Mouse (Mus musculus) neural tube, embryonic 12.5 days (tissue): ENCODE measurements around the gene Sirpb1a. TPM values are rescaled to one million over a fixed set of nuclear protein-coding genes. Genes with fewer than 3 reads are reported as not detected.

ENCODE experiments used
- ATAC-seq: fragments of 200-750 bp; cut with Nextera tagmentation; 2 replicates; pipeline ENCODE4 v1.8.0; 2017; ENCODE audit warnings: low read depth, mild to moderate bottlenecking, moderate TSS enrichment, moderate library complexity; ENCODE audit not compliant: low FRiP score
- H3K27ac ChIP-seq: fragments of 300-500 bp; sonication (generic); 2 replicates; pipeline ENCODE4 v1.5.1; 2016
- H3K27me3 ChIP-seq: fragments of 300-500 bp; sonication (generic); replicated peaks from 2 replicates; pipeline ENCODE4 v1.6.1; 2016; ENCODE audit warnings: mild to moderate bottlenecking
- H3K36me3 ChIP-seq: fragments of 300-500 bp; sonication (generic); 2 replicates; pipeline ENCODE4 v1.6.1; 2016; ENCODE audit warnings: mild to moderate bottlenecking
- H3K4me1 ChIP-seq: fragments of 300-500 bp; sonication (generic); 2 replicates; pipeline ENCODE4 v1.6.1; 2016
- H3K4me2 ChIP-seq: fragments of 300-500 bp; sonication (generic); replicated peaks from 2 replicates; pipeline ENCODE4 v1.6.1; 2016; ENCODE audit warnings: mild to moderate bottlenecking
- H3K4me3 ChIP-seq: fragments of 300-500 bp; sonication (generic); 2 replicates; pipeline ENCODE4 v1.5.1; 2016
- H3K9ac ChIP-seq: fragments of 300-500 bp; sonication (generic); 2 replicates; pipeline ENCODE4 v1.6.1; 2016; ENCODE audit warnings: mild to moderate bottlenecking
- H3K9me3 ChIP-seq: fragments of 300-500 bp; sonication (generic); 2 replicates; pipeline ENCODE4 v1.6.1; 2016; ENCODE audit warnings: mild to moderate bottlenecking
- polyA plus RNA-seq: library from polyadenylated mRNA; unstranded; fragments of >200 nt; fragmentation: Nextera tagmentation; extraction: Ambion mirVana; gene quantifications from 2 replicates; pipeline ENCODE4 v1.2.1, GENCODE M21; 2016

Gene Sirpb1a
- polyA plus RNA-seq, 1 experiment from 2014 or later, result not detected

- H3K27me3 ChIP-seq, result no peaks in the 10 kb centered on the region
- no peak for ATAC-seq
- H3K36me3 ChIP-seq, result no peaks in the 10 kb centered on the region
- H3K9me3 ChIP-seq, result peaks cover 4% of the 10 kb centered on the region; the same call in 1 of the 2 replicates
- H3K27ac ChIP-seq, result no peak overlapping the region
- H3K9ac ChIP-seq, result no peak overlapping the region
- H3K4me2 ChIP-seq, result no peak overlapping the region
- no peaks in the 10 kb centered on the region for H3K4me1 ChIP-seq
- no peak overlapping the region for H3K4me3 ChIP-seq
Measured at GRCm38 (mm10) chr3:15329549-15329948, 96.8 kb downstream of the Sirpb1a start.

Other genes starting within 250 kb of the Sirpb1a start
- gene Gm9733, start 94.2 kb downstream of the Sirpb1a start, polyA plus RNA-seq, result not detected in 2 replicates
- not detected in 2 replicates for gene Sirpb1b, start 148.5 kb upstream of the Sirpb1a start, polyA plus RNA-seq